Mouse (Mus musculus): ENCODE results near the gene Parp8. TPM values are rescaled to one million over a fixed set of nuclear protein-coding genes. Genes with fewer than 3 reads are reported as not detected.

Gene Parp8
- total and polyA plus RNA-seq, 2 experiments from 2014 or later: 24.5 to 40.0 TPM

- DNase-seq (ENCODE audit: low spot score) (peak; percentile 56), ATAC-seq (ENCODE audit: low FRiP score) (peak; percentile 53)
- peaks cover 4% of the 10 kb centered on the region; the same call in 1 of the 2 replicates for H3K4me1 ChIP-seq (ENCODE audit: insufficient read depth, low read length)
- no peak for TF ChIP-seq CTCF (IDR thresholded peaks at IDR 0.05)
- peak overlapping the region; percentile 99 for H3K4me3 ChIP-seq (ENCODE audit: low read depth, low read length)
- peak overlapping the region; percentile 95 for H3K27ac ChIP-seq (ENCODE audit: low read depth, low read length)
- H3K9me3 ChIP-seq (ENCODE audit: low read length): no peaks in the 10 kb centered on the region
- WGBS: under 1% methylated on average over 14 of the region's 18 CpGs
- no peaks in the 10 kb centered on the region for H3K36me3 ChIP-seq (ENCODE audit: insufficient read depth, low read length)
- 0 out of 2 replicates have a peak, but pooled peaks cover 2% of the 10 kb centered on the region for H3K27me3 ChIP-seq (ENCODE audit: insufficient read depth, low read length)
- H3K9ac ChIP-seq (replicated peaks; ENCODE audit: low read length, poor library complexity, severe bottlenecking): peak overlapping the region; percentile 98
- H3K4me2 ChIP-seq (ENCODE audit: low read depth, low read length, poor library complexity, severe bottlenecking): peak overlapping the region; percentile 69
Measured at GRCm38 (mm10) chr13:117024916-117025225, 466 bp downstream of the Parp8 start.

GRCm38 (mm10) chr13:117024127-117024915, 1.0 kb downstream of the Parp8 start:
- TF ChIP-seq CTCF (IDR thresholded peaks at IDR 0.05): peak; percentile 25
- Histone ChIP-seq H3K4me1 (ENCODE audit: insufficient read depth, low read length) (peaks cover 4% of the 10 kb centered on the region; the same call in 1 of the 2 replicates), H3K36me3 (ENCODE audit: insufficient read depth, low read length) (no peaks in the 10 kb centered on the region), H3K27ac (ENCODE audit: low read depth, low read length) (peak overlapping the region; percentile 95), H3K27me3 (ENCODE audit: insufficient read depth, low read length) (0 out of 2 replicates have a peak, but pooled peaks cover 2% of the 10 kb centered on the region), H3K4me2 (ENCODE audit: low read depth, low read length, poor library complexity, severe bottlenecking) (peak overlapping the region; percentile 69), H3K9ac (replicated peaks; ENCODE audit: low read length, poor library complexity, severe bottlenecking) (peak overlapping the region; percentile 98), H3K4me3 (ENCODE audit: low read depth, low read length) (peak overlapping the region; percentile 99), H3K9me3 (ENCODE audit: low read length) (no peaks in the 10 kb centered on the region)
- DNase-seq (ENCODE audit: low spot score) (peak; percentile 74), ATAC-seq (ENCODE audit: low FRiP score) (peak; percentile 79)
- under 1% methylated on average over 53 of the region's 64 CpGs for WGBS

- 2% methylated on average over 12 of the region's 12 CpGs for WGBS
- no peak for ATAC-seq (ENCODE audit: low FRiP score)
- peak overlapping the region; percentile 95 for H3K27ac ChIP-seq (ENCODE audit: low read depth, low read length)
Measured at GRCm38 (mm10) chr13:117023346-117024050, 1.8 kb downstream of the Parp8 start.

GRCm38 (mm10) chr13:117020631-117021030, 4.7 kb downstream of the Parp8 start:
- DNase-seq (ENCODE audit: low spot score) (no peak), ATAC-seq (ENCODE audit: low FRiP score) (no peak)
- peaks cover 4% of the 10 kb centered on the region; the same call in 1 of the 2 replicates for H3K4me1 ChIP-seq (ENCODE audit: insufficient read depth, low read length)
- 73% methylated on average over 6 of the region's 6 CpGs for WGBS
- H3K4me3 ChIP-seq (ENCODE audit: low read depth, low read length): no peak overlapping the region
- H3K4me2 ChIP-seq (ENCODE audit: low read depth, low read length, poor library complexity, severe bottlenecking): no peak overlapping the region
- H3K27me3 ChIP-seq (ENCODE audit: insufficient read depth, low read length): no peaks in the 10 kb centered on the region
- no peak overlapping the region for H3K27ac ChIP-seq (ENCODE audit: low read depth, low read length)
- TF ChIP-seq CTCF (IDR thresholded peaks at IDR 0.05): no peak
- no peak overlapping the region for H3K9ac ChIP-seq (replicated peaks; ENCODE audit: low read length, poor library complexity, severe bottlenecking)
- H3K36me3 ChIP-seq (ENCODE audit: insufficient read depth, low read length): no peaks in the 10 kb centered on the region
- H3K9me3 ChIP-seq (ENCODE audit: low read length): no peaks in the 10 kb centered on the region

More at GRCm38 (mm10) chr13:117023346-117024050, 1.8 kb downstream of the Parp8 start:
- H3K9me3 ChIP-seq (ENCODE audit: low read length): no peaks in the 10 kb centered on the region
- peak overlapping the region; percentile 98 for H3K9ac ChIP-seq (replicated peaks; ENCODE audit: low read length, poor library complexity, severe bottlenecking)
- no peak for TF ChIP-seq CTCF (IDR thresholded peaks at IDR 0.05)
- no peaks in the 10 kb centered on the region for H3K36me3 ChIP-seq (ENCODE audit: insufficient read depth, low read length)
- 0 out of 2 replicates have a peak, but pooled peaks cover 2% of the 10 kb centered on the region for H3K27me3 ChIP-seq (ENCODE audit: insufficient read depth, low read length)
- H3K4me2 ChIP-seq (ENCODE audit: low read depth, low read length, poor library complexity, severe bottlenecking): peak overlapping the region; percentile 69
- peaks cover 4% of the 10 kb centered on the region; the same call in 1 of the 2 replicates for H3K4me1 ChIP-seq (ENCODE audit: insufficient read depth, low read length)
- H3K4me3 ChIP-seq (ENCODE audit: low read depth, low read length): peak overlapping the region; percentile 99
- no peak for DNase-seq (ENCODE audit: low spot score)

DNA sequence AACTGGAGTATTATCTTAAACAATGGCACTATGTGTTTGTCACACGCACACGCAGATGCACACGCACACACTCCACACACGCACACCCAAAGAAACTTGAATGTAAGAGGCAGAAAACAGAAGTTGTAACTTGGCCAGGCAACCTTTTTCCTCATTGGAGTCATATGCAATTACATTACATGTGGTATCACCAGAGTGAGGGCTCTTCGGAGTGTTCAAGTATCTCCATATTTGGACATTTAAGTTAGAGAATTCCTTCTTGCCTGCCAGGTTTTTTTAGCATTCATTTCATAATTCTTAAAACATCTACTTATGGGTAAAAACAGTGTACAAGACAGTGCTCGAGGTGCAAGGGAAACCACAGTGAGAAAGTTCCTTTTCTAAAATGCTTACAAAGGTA, 6.7 kb downstream of the Parp8 start:
- peaks cover 4% of the 10 kb centered on the region; the same call in 1 of the 2 replicates for H3K4me1 ChIP-seq (ENCODE audit: insufficient read depth, low read length)
- no peak overlapping the region for H3K27ac ChIP-seq (ENCODE audit: low read depth, low read length)
- no peaks in the 10 kb centered on the region for H3K27me3 ChIP-seq (ENCODE audit: insufficient read depth, low read length)
- WGBS: 96% methylated on average over 6 of the region's 6 CpGs
- no peaks in the 10 kb centered on the region for H3K9me3 ChIP-seq (ENCODE audit: low read length)
- no peak for ATAC-seq (ENCODE audit: low FRiP score)
- no peak overlapping the region for H3K4me2 ChIP-seq (ENCODE audit: low read depth, low read length, poor library complexity, severe bottlenecking)
- no peak overlapping the region for H3K9ac ChIP-seq (replicated peaks; ENCODE audit: low read length, poor library complexity, severe bottlenecking)
- no peaks in the 10 kb centered on the region for H3K36me3 ChIP-seq (ENCODE audit: insufficient read depth, low read length)
- DNase-seq (ENCODE audit: low spot score): no peak
- TF ChIP-seq CTCF (IDR thresholded peaks at IDR 0.05): no peak
- H3K4me3 ChIP-seq (ENCODE audit: low read depth, low read length): no peak overlapping the region

- ATAC-seq (ENCODE audit: low FRiP score): no peak
- 91% methylated on average over 2 of the region's 2 CpGs for WGBS
Measured at GRCm38 (mm10) chr13:117013516-117013915, 11.8 kb downstream of the Parp8 start.

More at GRCm38 (mm10) chr13:117013516-117013915, 11.8 kb downstream of the Parp8 start:
- Histone ChIP-seq H3K9me3 (ENCODE audit: low read length) (no peaks in the 10 kb centered on the region), H3K9ac (replicated peaks; ENCODE audit: low read length, poor library complexity, severe bottlenecking) (no peak overlapping the region), H3K4me3 (ENCODE audit: low read depth, low read length) (no peak overlapping the region), H3K4me2 (ENCODE audit: low read depth, low read length, poor library complexity, severe bottlenecking) (no peak overlapping the region), H3K27me3 (ENCODE audit: insufficient read depth, low read length) (no peaks in the 10 kb centered on the region), H3K36me3 (ENCODE audit: insufficient read depth, low read length) (no peaks in the 10 kb centered on the region), H3K4me1 (ENCODE audit: insufficient read depth, low read length) (no peaks in the 10 kb centered on the region), H3K27ac (ENCODE audit: low read depth, low read length) (no peak overlapping the region)
- TF ChIP-seq CTCF (IDR thresholded peaks at IDR 0.05): no peak
- no peak for DNase-seq (ENCODE audit: low spot score)
